Mouse (Mus musculus) mature B cell (primary cell): ENCODE results near the gene Gnpat.
"Not testable (repeated sequence)": the region's sequence is repeated elsewhere in the genome, so short reads cannot be mapped to it uniquely, and the experiment has no call there.

Source experiments
- in situ Hi-C: fragments of 300-500 bp; cut with MboI; formaldehyde crosslinking; loops from 2 replicates; pipeline ENCODE4 v1.14.3; 2019

Gnpat gene

GRCm38 (mm10) chr8:124842929-124843328 lies 19.9 kb upstream of the Gnpat start:
- in situ Hi-C loops, result not testable (repeated sequence)

- in situ Hi-C loops, result no loop called here
These were observed 17.7 kb upstream of the Gnpat start for GRCm38 (mm10) chr8:124845131-124845530.

- in situ Hi-C loops, result no loop called here
These were observed 17.3 kb upstream of the Gnpat start for GRCm38 (mm10) chr8:124845573-124845972.

- in situ Hi-C loops, result no loop called here
These were observed 9.3 kb upstream of the Gnpat start for GRCm38 (mm10) chr8:124853511-124853910.

GRCm38 (mm10) chr8:124859466-124859865 lies 3.4 kb upstream of the Gnpat start:
- in situ Hi-C loops, result no loop called here

GRCm38 (mm10) chr8:124860188-124860587 lies 2.6 kb upstream of the Gnpat start:
- in situ Hi-C loops, result no loop called here

- in situ Hi-C loops, result no loop called here
These were observed 387 bp downstream of the Gnpat start for GRCm38 (mm10) chr8:124863163-124863677.

- in situ Hi-C loops, result no loop called here
These were observed 896 bp downstream of the Gnpat start for GRCm38 (mm10) chr8:124863729-124864128.

- in situ Hi-C loops, result no loop called here
These were observed 3.8 kb downstream of the Gnpat start for GRCm38 (mm10) chr8:124866669-124867068.

GRCm38 (mm10) chr8:124867126-124867525 lies 4.3 kb downstream of the Gnpat start:
- in situ Hi-C loops, result no loop called here

GRCm38 (mm10) chr8:124869708-124870107 lies 6.9 kb downstream of the Gnpat start:
- in situ Hi-C loops, result no loop called here

- in situ Hi-C loops, result no loop called here
These were observed 8.6 kb downstream of the Gnpat start for GRCm38 (mm10) chr8:124871474-124871873.

- in situ Hi-C loops, result no loop called here
These were observed 9.2 kb downstream of the Gnpat start for GRCm38 (mm10) chr8:124872081-124872480.

- in situ Hi-C loops, result no loop called here
These were observed 9.9 kb downstream of the Gnpat start for GRCm38 (mm10) chr8:124872690-124873089.

GRCm38 (mm10) chr8:124878141-124878540 lies 15.3 kb downstream of the Gnpat start:
- in situ Hi-C loops, result no loop called here

- in situ Hi-C loops, result no loop called here
These were observed 16.2 kb downstream of the Gnpat start for GRCm38 (mm10) chr8:124878946-124879526.

GRCm38 (mm10) chr8:124888385-124888784 lies 25.6 kb downstream of the Gnpat start:
- in situ Hi-C loops, result no loop called here

- in situ Hi-C loops, result no loop called here
These were observed 29.8 kb downstream of the Gnpat start for GRCm38 (mm10) chr8:124892596-124892995.

GRCm38 (mm10) chr8:124896010-124896631 lies 33.3 kb downstream of the Gnpat start:
- in situ Hi-C loops, result no loop called here

- in situ Hi-C loops, result no loop called here
These were observed 34.0 kb downstream of the Gnpat start for GRCm38 (mm10) chr8:124896632-124897385.

GRCm38 (mm10) chr8:124897386-124898250 lies 34.8 kb downstream of the Gnpat start, which contains the start of the genes Exoc8 and Sprtn:
Gene Exoc8 (minus strand): TSS chr8:124897705.
Gene Sprtn (plus strand): TSS chr8:124897886.
- in situ Hi-C loops, result no loop called here
